Mouse (Mus musculus) C2C12 (cell line): ENCODE data around the gene Ptges. TPM values are rescaled to one million over a fixed set of nuclear protein-coding genes. Genes with fewer than 3 reads are reported as not detected.

Experiments
- H3K27me3 ChIP-seq: one replicate; pipeline ENCODE4 v1.6.1; 2011; ENCODE audit not compliant: control insufficient read depth, insufficient read depth, insufficient read length
- H3K36me3 ChIP-seq: one replicate; pipeline ENCODE4 v1.6.1; 2011; ENCODE audit not compliant: control insufficient read depth, insufficient read depth
- H3K4me3 ChIP-seq: one replicate; pipeline ENCODE4 v1.5.1; 2011; ENCODE audit warnings: mild to moderate bottlenecking, control low read depth; ENCODE audit not compliant: poor library complexity, insufficient read depth, severe bottlenecking
- H3K79me2 ChIP-seq: one replicate; pipeline ENCODE4 v1.6.1; 2011; ENCODE audit not compliant: control insufficient read depth, insufficient read depth
- H3K79me3 ChIP-seq: one replicate; pipeline ENCODE4 v1.6.1; 2011; ENCODE audit warnings: low read depth, control low read depth
- H3ac ChIP-seq: one replicate; pipeline ENCODE3; 2011; ENCODE audit warnings: low read depth; ENCODE audit not compliant: control insufficient read depth, insufficient read length
- CEBPB ChIP-seq: IDR thresholded peaks from one replicate; pipeline ENCODE4 v1.6.1; 2011; ENCODE audit warnings: low read depth, mild to moderate bottlenecking, control low read depth, moderate library complexity
- CTCF ChIP-seq: IDR thresholded peaks from one replicate; pipeline ENCODE4 v1.5.1; 2011; ENCODE audit not compliant: control insufficient read depth, insufficient read depth, insufficient read length
- FOSL1 ChIP-seq: IDR thresholded peaks from one replicate; pipeline ENCODE4 v1.8.0; 2011; ENCODE audit warnings: mild to moderate bottlenecking, low read length; ENCODE audit not compliant: poor library complexity, insufficient read depth, severe bottlenecking
- MAX ChIP-seq: IDR thresholded peaks from one replicate; pipeline ENCODE4 v1.6.1; 2011; ENCODE audit warnings: mild to moderate bottlenecking, control low read depth
- MYOD1 ChIP-seq: IDR thresholded peaks from one replicate; pipeline ENCODE4 v1.6.1; 2011; ENCODE audit warnings: low read depth; ENCODE audit not compliant: control insufficient read depth, insufficient read length
- MYOG ChIP-seq: IDR thresholded peaks from one replicate; pipeline ENCODE4 v1.6.1; 2011; ENCODE audit not compliant: control insufficient read depth, insufficient read length; ENCODE audit errors: extremely low read depth
- USF1 ChIP-seq: IDR thresholded peaks from one replicate; pipeline ENCODE4 v1.6.1; 2011; ENCODE audit warnings: low read depth, mild to moderate bottlenecking, control low read depth, moderate library complexity
- polyA plus RNA-seq: library from polyadenylated mRNA; unstranded; fragments of >200 nt; fragmentation: generic; extraction: Trizol; gene quantifications from one replicate; pipeline ENCODE4 v1.2.1, GENCODE M21; 2012; ENCODE audit warnings: missing spikeins

Gene Ptges
- polyA plus RNA-seq, 1 experiment = 0.70 TPM

DNA sequence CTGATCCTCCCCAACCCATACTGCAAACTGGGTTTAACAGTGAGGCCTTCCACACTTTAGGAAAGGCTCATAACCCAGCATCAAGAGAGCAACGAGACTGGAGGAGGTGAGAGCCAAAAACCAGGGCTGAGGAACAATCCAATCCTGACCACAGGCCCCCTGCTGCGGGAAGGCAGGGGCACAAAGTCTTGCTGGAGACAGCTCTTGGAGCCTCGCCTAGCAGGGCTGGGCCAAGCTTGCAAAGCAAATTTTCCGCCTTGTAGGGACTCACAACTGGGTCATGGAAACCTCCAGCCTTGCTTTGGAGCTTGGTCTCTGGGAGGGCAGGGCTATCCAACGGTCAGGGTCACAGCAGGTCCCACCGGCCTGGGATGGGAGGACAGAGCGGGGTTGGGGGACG, 58.8 kb downstream of the Ptges start:
- H3K79me3 ChIP-seq = peaks cover 21% of the 10 kb centered on the region
- H3K79me2 ChIP-seq = peaks cover 81% of the 10 kb centered on the region
- peaks cover 10% of the 10 kb centered on the region for H3K36me3 ChIP-seq
- TF ChIP-seq CEBPB (no peak), MAX (no peak), USF1 (no peak), CTCF (no peak)
- no peak overlapping the region for H3K4me3 ChIP-seq
- no peak overlapping the region for H3ac ChIP-seq
- no peaks in the 10 kb centered on the region for H3K27me3 ChIP-seq

DNA sequence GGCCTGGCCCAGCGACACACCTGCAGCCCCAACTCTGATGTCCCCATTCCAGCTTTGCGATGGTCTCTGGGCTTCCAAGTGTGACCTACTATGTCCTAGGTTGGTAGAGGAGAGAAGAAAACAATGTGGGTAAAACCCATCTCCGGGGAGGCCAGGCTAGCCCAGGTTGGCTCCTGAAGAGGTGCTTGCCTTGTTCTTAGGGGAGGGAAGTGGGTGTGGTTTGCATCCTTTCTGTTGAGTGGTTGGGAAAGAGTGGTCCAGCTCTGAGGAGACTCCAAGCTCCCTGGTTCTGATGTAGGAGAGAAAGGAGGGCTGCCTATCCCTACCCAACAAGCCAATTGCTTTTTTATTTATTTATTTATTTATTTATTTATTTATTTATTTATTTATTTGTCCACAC, 64.2 kb downstream of the Ptges start:
- H3K79me2 ChIP-seq = peaks cover 89% of the 10 kb centered on the region
- peaks cover 27% of the 10 kb centered on the region for H3K79me3 ChIP-seq
- no peak overlapping the region for H3K4me3 ChIP-seq
- H3K27me3 ChIP-seq = no peaks in the 10 kb centered on the region
- H3ac ChIP-seq = no peak overlapping the region
- H3K36me3 ChIP-seq = peaks cover 10% of the 10 kb centered on the region
- TF ChIP-seq MYOD1 = no peak
- no peak for TF ChIP-seq MAX
- no peak for TF ChIP-seq MYOG
- TF ChIP-seq CEBPB = no peak
- TF ChIP-seq FOSL1 = no peak
- no peak for TF ChIP-seq CTCF
- no peak for TF ChIP-seq USF1

DNA sequence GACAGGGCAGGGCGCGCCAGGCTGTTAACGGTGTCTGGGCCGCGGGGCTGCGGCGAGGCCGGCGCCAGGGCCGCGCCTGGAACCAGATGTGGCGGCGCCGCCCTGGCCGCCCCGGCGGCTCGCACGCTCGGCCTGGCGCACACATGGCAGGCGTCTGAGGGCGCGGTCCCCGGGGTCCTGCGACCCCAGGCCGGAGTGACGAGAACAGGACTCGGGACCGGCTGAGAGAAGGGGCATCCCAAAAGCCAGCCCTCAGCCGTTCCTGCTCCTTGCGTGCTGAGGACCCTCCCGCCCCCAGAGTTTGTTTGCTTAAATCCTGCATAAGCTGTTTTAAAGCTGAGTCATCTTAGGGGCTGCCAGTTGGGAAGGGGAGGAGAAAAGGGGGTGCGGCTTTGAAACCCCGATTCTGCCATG, 64.7 kb downstream of the Ptges start:
- Histone ChIP-seq H3K79me2 (peaks cover 91% of the 10 kb centered on the region), H3K79me3 (peaks cover 27% of the 10 kb centered on the region), H3ac (peak overlapping the region; percentile 38), H3K36me3 (peaks cover 10% of the 10 kb centered on the region), H3K27me3 (no peaks in the 10 kb centered on the region), H3K4me3 (peak overlapping the region; percentile 15)
- no peak for TF ChIP-seq CTCF
- no peak for TF ChIP-seq USF1
- TF ChIP-seq MYOD1 = peak; percentile 20
- TF ChIP-seq MYOG = no peak
- TF ChIP-seq MAX = peak; percentile 14
- no peak for TF ChIP-seq CEBPB
- no peak for TF ChIP-seq FOSL1

DNA sequence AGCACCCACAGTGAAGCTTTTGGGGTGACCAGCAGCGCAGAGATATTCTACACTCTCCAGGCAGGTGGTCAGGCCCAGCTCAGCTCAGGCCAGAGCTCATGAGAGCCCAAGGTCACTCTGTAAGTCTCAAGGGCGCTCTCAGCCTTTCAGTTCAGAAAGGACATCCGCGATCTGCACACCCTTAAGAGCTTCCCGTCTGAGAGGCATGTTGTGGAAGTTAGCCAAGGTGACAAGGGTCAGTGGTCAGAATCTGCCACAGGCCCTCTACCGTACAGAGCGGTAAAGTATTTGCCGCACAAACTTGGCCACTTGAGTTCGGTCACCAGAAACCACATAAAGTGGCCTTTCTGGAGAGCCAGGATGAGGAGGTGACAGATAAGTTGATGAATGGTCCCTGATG, 66.1 kb downstream of the Ptges start:
- H3ac ChIP-seq = no peak overlapping the region
- H3K36me3 ChIP-seq = peaks cover 4% of the 10 kb centered on the region
- peaks cover 94% of the 10 kb centered on the region for H3K79me2 ChIP-seq
- H3K4me3 ChIP-seq = no peak overlapping the region
- peaks cover 31% of the 10 kb centered on the region for H3K79me3 ChIP-seq
- H3K27me3 ChIP-seq = no peaks in the 10 kb centered on the region
- TF ChIP-seq USF1 (no peak), MYOD1 (peak; percentile 41), FOSL1 (no peak), MYOG (no peak), MAX (no peak)

DNA sequence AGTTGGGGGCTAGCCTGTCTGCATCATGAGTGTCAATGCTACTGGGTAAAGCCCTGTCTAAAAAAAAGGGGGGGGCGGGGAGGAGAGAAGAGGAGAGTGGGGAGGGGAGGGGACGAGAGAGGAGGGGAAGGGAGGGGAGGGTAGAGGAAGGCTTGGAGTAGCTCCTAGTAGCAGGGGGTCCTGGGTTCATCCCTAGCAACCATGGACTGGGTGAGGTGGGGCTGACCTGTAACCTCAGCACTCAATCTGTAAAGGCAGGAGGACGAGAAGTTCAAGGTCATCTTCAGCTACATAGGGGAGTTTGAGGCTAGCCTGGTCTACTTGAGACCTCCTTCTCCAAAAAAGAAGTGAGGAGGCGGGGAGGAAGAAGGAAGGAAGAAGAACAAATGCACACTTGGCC, 67.6 kb downstream of the Ptges start:
- Histone ChIP-seq H3K27me3 (no peaks in the 10 kb centered on the region), H3ac (no peak overlapping the region), H3K79me2 (peaks cover 94% of the 10 kb centered on the region), H3K79me3 (peaks cover 25% of the 10 kb centered on the region), H3K36me3 (peaks cover 4% of the 10 kb centered on the region), H3K4me3 (no peak overlapping the region)
- no peak for TF ChIP-seq CTCF
- no peak for TF ChIP-seq CEBPB
- no peak for TF ChIP-seq FOSL1
- no peak for TF ChIP-seq MYOD1
- TF ChIP-seq MAX = no peak
- TF ChIP-seq USF1 = no peak
- TF ChIP-seq MYOG = no peak

DNA sequence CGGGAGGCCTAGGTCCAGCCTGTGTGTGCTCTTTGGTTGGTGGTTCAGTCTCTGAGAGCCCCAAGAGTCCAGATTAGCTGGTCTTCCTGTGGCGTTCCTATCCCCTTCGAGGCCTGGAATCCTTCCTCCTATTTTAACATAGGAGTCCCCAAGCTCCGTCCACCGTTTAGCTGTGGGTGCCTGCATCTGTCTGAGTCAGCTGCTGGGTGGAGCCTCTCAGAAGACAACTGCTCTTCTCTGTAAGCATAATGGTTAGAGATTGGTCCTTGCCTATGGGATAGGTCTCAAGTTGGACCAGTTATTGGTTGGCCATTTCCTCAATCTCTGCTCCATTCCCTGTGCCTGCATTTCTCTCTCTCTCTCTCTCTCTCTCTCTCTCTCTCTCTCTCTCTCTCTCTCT, 69.9 kb downstream of the Ptges start:
- TF ChIP-seq MYOG (no peak), CEBPB (no peak), FOSL1 (no peak), MYOD1 (no peak), CTCF (no peak), USF1 (no peak), MAX (no peak)
- H3K36me3 ChIP-seq = no peaks in the 10 kb centered on the region
- no peak overlapping the region for H3K4me3 ChIP-seq
- peaks cover 33% of the 10 kb centered on the region for H3K79me3 ChIP-seq
- H3ac ChIP-seq = no peak overlapping the region
- no peaks in the 10 kb centered on the region for H3K27me3 ChIP-seq
- peaks cover 91% of the 10 kb centered on the region for H3K79me2 ChIP-seq
